ENCODE assay signal across 9 mouse cellular contexts in genomic region chr17:88641012-88641411, GRCm38 (mm10). TPM values are rescaled to one million over a fixed set of nuclear protein-coding genes. Genes with fewer than 3 reads are reported as not detected.
DNase-seq lines count a peak whose midpoint lies in the region; ATAC-seq and TF ChIP-seq lines count a peak whose summit lies in the region.
"Had no signal": no experiment of that assay in that cellular context is flagged by ENCODE, and none has a peak within 500 bp of the region (broad histone marks: within the 10 kb centered on the region; RNA-seq: fewer than 3 reads in every experiment).

No protein-coding gene starts in this region.

- H3K36me3 ChIP-seq in heart, adult 2 months (ENCODE audit: control insufficient read depth, insufficient read depth, low read length), result peaks cover 2% of the 10 kb centered on the region; the same call in 1 of the 2 replicates
- no peaks in the 10 kb centered on the region; the same call in 1 of the 2 replicates for H3K36me3 ChIP-seq in liver, postnatal 0 days (replicated peaks; ENCODE audit: insufficient read depth, low read length)

- H3K27ac ChIP-seq in cortical plate, adult 2 months (ENCODE audit: insufficient read depth, low read length), result no peak overlapping the region
- no peak overlapping the region for H3K27ac ChIP-seq in heart, adult 2 months
- H3K27ac ChIP-seq in liver, postnatal 0 days (ENCODE audit: low read depth), result no peak overlapping the region

- no peak for TF ChIP-seq POLR2A in cortical plate, adult 2 months (IDR thresholded peaks at IDR 0.05; ENCODE audit: extremely low read depth, insufficient read depth, low read length)
- TF ChIP-seq POLR2A in heart, adult 2 months (IDR thresholded peaks at IDR 0.05; ENCODE audit: insufficient read depth, low read depth, low read length), result no peak

- intact Hi-C loops in heart, adult 2 months (cut with DNase I), result loop anchor here (1.0 to 10.0 kb wide), 4 partner anchors 44 to 616 kb away; partner anchors contain the start of gene Ston1

- peak; percentile 78 for DNase-seq in CD4-positive, CD25-positive, alpha-beta regulatory T cell, adult 2 months (ENCODE audit: low read depth, low spot score)
- peak; percentile 82 for DNase-seq in ZHBTc4 (ENCODE audit: low read depth, low spot score)
- peak; percentile 57 to 79 for DNase-seq in heart, adult 2 months
- peak; percentile 72 to 84 for DNase-seq in kidney, postnatal 25 days
- peak; percentile 69 for DNase-seq in liver, postnatal 0 days
- peak; percentile 44 for DNase-seq in right cerebral cortex, adult 18-20 months
- DNase-seq in urinary bladder, postnatal 36 days (ENCODE audit: low spot score in 2 of 2), result peak; percentile 53 to 70

- no peaks in the 10 kb centered on the region for H3K27me3 ChIP-seq in heart, adult 2 months (ENCODE audit: control insufficient read depth, insufficient read depth, low read length)
- no peaks in the 10 kb centered on the region for H3K27me3 ChIP-seq in liver, postnatal 0 days (ENCODE audit: insufficient read depth, low read length)

- WGBS in heart, adult 2 months, result 23% methylated on average over 6 of the region's 6 CpGs
- WGBS in liver, postnatal 0 days (ENCODE audit: insufficient replicate concordance), result 32% methylated on average over 6 of the region's 6 CpGs

- TF ChIP-seq EP300 in heart, adult 2 months (IDR thresholded peaks at IDR 0.05; ENCODE audit: insufficient read depth, low read depth, low read length), result 0 out of 2 replicates have a peak, but pooled peaks have one; percentile 48
- TF ChIP-seq EP300 in liver, postnatal 0 days (IDR thresholded peaks at IDR 0.05; ENCODE audit: low read depth), result no peak

- H3K4me2 ChIP-seq in liver, postnatal 0 days (ENCODE audit: low read depth, low read length), result no peak overlapping the region

- ATAC-seq in liver, postnatal 0 days, result no peak

- H3K4me3 ChIP-seq in cortical plate, adult 2 months (ENCODE audit: insufficient read depth, low read length), result no peak overlapping the region
- H3K4me3 ChIP-seq in heart, adult 2 months, result no peak overlapping the region
- H3K4me3 ChIP-seq in liver, postnatal 0 days (ENCODE audit: low read depth, low read length), result no peak overlapping the region

- no peaks in the 10 kb centered on the region for H3K79me2 ChIP-seq in heart, adult 2 months (replicated peaks; ENCODE audit: control insufficient read depth, insufficient read depth, low read length)

- H3K9me3 ChIP-seq in liver, postnatal 0 days (ENCODE audit: low read length), result no peaks in the 10 kb centered on the region

- 0 out of 2 replicates have a peak, but pooled peaks cover 4% of the 10 kb centered on the region for H3K4me1 ChIP-seq in cortical plate, adult 2 months (ENCODE audit: control insufficient read depth, insufficient read depth, low read length)
- H3K4me1 ChIP-seq in heart, adult 2 months (ENCODE audit: control insufficient read depth, insufficient read depth, low read length), result peaks cover 7% of the 10 kb centered on the region
- no peaks in the 10 kb centered on the region for H3K4me1 ChIP-seq in liver, postnatal 0 days (ENCODE audit: insufficient read depth)

- no peak overlapping the region for H3K9ac ChIP-seq in heart, adult 2 months (ENCODE audit: low read depth, low read length)
- H3K9ac ChIP-seq in liver, postnatal 0 days (replicated peaks), result no peak overlapping the region

- peak; percentile 75 for TF ChIP-seq CTCF in cortical plate, adult 2 months (IDR thresholded peaks at IDR 0.05; ENCODE audit: extremely low read depth, insufficient read depth, low read length)
- TF ChIP-seq CTCF in heart, adult 2 months (IDR thresholded peaks at IDR 0.05), result peak; percentile 93
- TF ChIP-seq CTCF in liver, postnatal 0 days (IDR thresholded peaks at IDR 0.05; ENCODE audit: low read depth), result peak; percentile 84

RNA-seq across cellular contexts. Expression of gene Gtf2a1l, which starts 27.4 kb away (rescaled TPM):
- 0.08 and 0.40 TPM in 2 replicates for polyA plus RNA-seq in cortical plate, adult 2 months (2012; rRNA removed)
- total RNA-seq in heart, adult 2 months (2021), result not detected
- polyA plus RNA-seq in heart, adult 2 months (2012; rRNA removed), result 0.14 and 0.23 TPM in 2 replicates
- not detected in 2 replicates for polyA plus RNA-seq in liver, postnatal 0 days (2015; fragmentation: Nextera tagmentation; extraction: Ambion mirVana)
- total RNA-seq: gastrocnemius, postnatal 36 days had no signal

RNA-seq across cellular contexts. Expression of gene Ston1, which starts 43.5 kb away (rescaled TPM):
- polyA plus RNA-seq in cortical plate, adult 2 months (2012; rRNA removed), result 3.1 and 4.6 TPM in 2 replicates
- total RNA-seq in heart, adult 2 months (2021), result 10 to 100 TPM; 18.9 to 21.8 TPM
- 9.4 and 16.8 TPM in 2 replicates for polyA plus RNA-seq in heart, adult 2 months (2012; rRNA removed)
- polyA plus RNA-seq in liver, postnatal 0 days (2015; fragmentation: Nextera tagmentation; extraction: Ambion mirVana), result 0.70 and 0.99 TPM in 2 replicates
